Mouse (Mus musculus): ENCODE data around the gene Tymp. TPM values are rescaled to one million over a fixed set of nuclear protein-coding genes. Genes with fewer than 3 reads are reported as not detected.

Tymp gene
- polyA plus RNA-seq, 1 experiment from 2014 or later: 1.5 TPM

- Histone ChIP-seq H3K36me3 (ENCODE audit: control insufficient read depth, insufficient read depth, low read length) (peaks cover 21% of the 10 kb centered on the region), H3K9ac (ENCODE audit: low read depth, low read length) (no peak overlapping the region), H3K27ac (ENCODE audit: low read depth, low read length) (no peak overlapping the region), H3K9me3 (replicated peaks; ENCODE audit: control insufficient read depth, low read length) (no peaks in the 10 kb centered on the region), H3K4me2 (no peak overlapping the region), H3K4me1 (ENCODE audit: control insufficient read depth, insufficient read depth, low read length) (peaks cover 14% of the 10 kb centered on the region), H3K27me3 (ENCODE audit: control insufficient read depth, insufficient read depth, low read length) (no peaks in the 10 kb centered on the region), H3K4me3 (ENCODE audit: low read depth, low read length) (no peak overlapping the region)
- ATAC-seq (replicated peaks; ENCODE audit: insufficient number of reproducible peaks, low FRiP score, low TSS enrichment): no peak
- 93% methylated on average over 12 of the region's 12 CpGs for WGBS (ENCODE audit: insufficient replicate concordance)
Measured at GRCm38 (mm10) chr15:89352795-89353194, 24.0 kb downstream of the Tymp start.

- H3K27ac ChIP-seq (ENCODE audit: low read depth, low read length): no peak overlapping the region
- peaks cover 21% of the 10 kb centered on the region for H3K36me3 ChIP-seq (ENCODE audit: control insufficient read depth, insufficient read depth, low read length)
- peaks cover 10% of the 10 kb centered on the region for H3K4me1 ChIP-seq (ENCODE audit: control insufficient read depth, insufficient read depth, low read length)
- ATAC-seq (replicated peaks; ENCODE audit: insufficient number of reproducible peaks, low FRiP score, low TSS enrichment): no peak
- WGBS (ENCODE audit: insufficient replicate concordance): 93% methylated on average over 14 of the region's 14 CpGs
- no peak overlapping the region for H3K4me3 ChIP-seq (ENCODE audit: low read depth, low read length)
- no peak overlapping the region for H3K4me2 ChIP-seq
- H3K27me3 ChIP-seq (ENCODE audit: control insufficient read depth, insufficient read depth, low read length): no peaks in the 10 kb centered on the region
- H3K9me3 ChIP-seq (replicated peaks; ENCODE audit: control insufficient read depth, low read length): no peaks in the 10 kb centered on the region
- no peak overlapping the region for H3K9ac ChIP-seq (ENCODE audit: low read depth, low read length)
Measured at GRCm38 (mm10) chr15:89352054-89352453, 24.8 kb downstream of the Tymp start.

- peaks cover 8% of the 10 kb centered on the region for H3K4me1 ChIP-seq (ENCODE audit: control insufficient read depth, insufficient read depth, low read length)
- no peak overlapping the region for H3K4me3 ChIP-seq (ENCODE audit: low read depth, low read length)
- H3K9me3 ChIP-seq (replicated peaks; ENCODE audit: control insufficient read depth, low read length): no peaks in the 10 kb centered on the region
- ATAC-seq (replicated peaks; ENCODE audit: insufficient number of reproducible peaks, low FRiP score, low TSS enrichment): no peak
- H3K9ac ChIP-seq (ENCODE audit: low read depth, low read length): no peak overlapping the region
- H3K36me3 ChIP-seq (ENCODE audit: control insufficient read depth, insufficient read depth, low read length): peaks cover 21% of the 10 kb centered on the region
- H3K4me2 ChIP-seq: no peak overlapping the region
- H3K27me3 ChIP-seq (ENCODE audit: control insufficient read depth, insufficient read depth, low read length): no peaks in the 10 kb centered on the region
- no peak overlapping the region for H3K27ac ChIP-seq (ENCODE audit: low read depth, low read length)
- 81% methylated on average over 15 of the region's 15 CpGs for WGBS (ENCODE audit: insufficient replicate concordance)
Measured at GRCm38 (mm10) chr15:89351302-89351701, 25.5 kb downstream of the Tymp start.

GRCm38 (mm10) chr15:89350447-89350846, 26.4 kb downstream of the Tymp start:
- H3K4me3 ChIP-seq (ENCODE audit: low read depth, low read length): no peak overlapping the region
- WGBS (ENCODE audit: insufficient replicate concordance): 74% methylated on average over 5 of the region's 5 CpGs
- H3K9me3 ChIP-seq (replicated peaks; ENCODE audit: control insufficient read depth, low read length): no peaks in the 10 kb centered on the region
- no peaks in the 10 kb centered on the region for H3K27me3 ChIP-seq (ENCODE audit: control insufficient read depth, insufficient read depth, low read length)
- ATAC-seq (replicated peaks; ENCODE audit: insufficient number of reproducible peaks, low FRiP score, low TSS enrichment): no peak
- H3K4me1 ChIP-seq (ENCODE audit: control insufficient read depth, insufficient read depth, low read length): peaks cover 8% of the 10 kb centered on the region
- no peak overlapping the region for H3K9ac ChIP-seq (ENCODE audit: low read depth, low read length)
- no peak overlapping the region for H3K27ac ChIP-seq (ENCODE audit: low read depth, low read length)
- H3K4me2 ChIP-seq: no peak overlapping the region
- peaks cover 21% of the 10 kb centered on the region for H3K36me3 ChIP-seq (ENCODE audit: control insufficient read depth, insufficient read depth, low read length)

- Histone ChIP-seq H3K9ac (ENCODE audit: low read depth, low read length) (no peak overlapping the region), H3K4me1 (ENCODE audit: control insufficient read depth, insufficient read depth, low read length) (no peaks in the 10 kb centered on the region), H3K27me3 (ENCODE audit: control insufficient read depth, insufficient read depth, low read length) (no peaks in the 10 kb centered on the region), H3K4me3 (ENCODE audit: low read depth, low read length) (no peak overlapping the region), H3K4me2 (no peak overlapping the region), H3K27ac (ENCODE audit: low read depth, low read length) (no peak overlapping the region), H3K9me3 (replicated peaks; ENCODE audit: control insufficient read depth, low read length) (no peaks in the 10 kb centered on the region), H3K36me3 (ENCODE audit: control insufficient read depth, insufficient read depth, low read length) (no peaks in the 10 kb centered on the region)
- ATAC-seq (replicated peaks; ENCODE audit: insufficient number of reproducible peaks, low FRiP score, low TSS enrichment): no peak
- WGBS (ENCODE audit: insufficient replicate concordance): 79% methylated on average over 3 of the region's 3 CpGs
Measured at GRCm38 (mm10) chr15:89343325-89343724, 33.5 kb downstream of the Tymp start.

- H3K4me2 ChIP-seq: no peak overlapping the region
- no peak overlapping the region for H3K27ac ChIP-seq (ENCODE audit: low read depth, low read length)
- WGBS (ENCODE audit: insufficient replicate concordance): 48% methylated on average over 1 of the region's 1 CpGs
Measured at GRCm38 (mm10) chr15:89341678-89342077, 35.2 kb downstream of the Tymp start.

GRCm38 (mm10) chr15:89340136-89340535, 36.7 kb downstream of the Tymp start:
- no peak for ATAC-seq (replicated peaks; ENCODE audit: insufficient number of reproducible peaks, low FRiP score, low TSS enrichment)
- 83% methylated on average over 3 of the region's 3 CpGs for WGBS (ENCODE audit: insufficient replicate concordance)

More at GRCm38 (mm10) chr15:89341678-89342077, 35.2 kb downstream of the Tymp start:
- Histone ChIP-seq H3K27me3 (ENCODE audit: control insufficient read depth, insufficient read depth, low read length) (no peaks in the 10 kb centered on the region), H3K9ac (ENCODE audit: low read depth, low read length) (no peak overlapping the region), H3K9me3 (replicated peaks; ENCODE audit: control insufficient read depth, low read length) (no peaks in the 10 kb centered on the region), H3K36me3 (ENCODE audit: control insufficient read depth, insufficient read depth, low read length) (no peaks in the 10 kb centered on the region), H3K4me3 (ENCODE audit: low read depth, low read length) (no peak overlapping the region), H3K4me1 (ENCODE audit: control insufficient read depth, insufficient read depth, low read length) (no peaks in the 10 kb centered on the region)
- ATAC-seq (replicated peaks; ENCODE audit: insufficient number of reproducible peaks, low FRiP score, low TSS enrichment): no peak

GRCm38 (mm10) chr15:89339696-89340095, 37.1 kb downstream of the Tymp start:
- ATAC-seq (replicated peaks; ENCODE audit: insufficient number of reproducible peaks, low FRiP score, low TSS enrichment): no peak

More at GRCm38 (mm10) chr15:89340136-89340535, 36.7 kb downstream of the Tymp start:
- H3K4me2 ChIP-seq: no peak overlapping the region
- no peak overlapping the region for H3K27ac ChIP-seq (ENCODE audit: low read depth, low read length)
- H3K9me3 ChIP-seq (replicated peaks; ENCODE audit: control insufficient read depth, low read length): no peaks in the 10 kb centered on the region
- no peak overlapping the region for H3K9ac ChIP-seq (ENCODE audit: low read depth, low read length)
- no peaks in the 10 kb centered on the region for H3K27me3 ChIP-seq (ENCODE audit: control insufficient read depth, insufficient read depth, low read length)
- no peak overlapping the region for H3K4me3 ChIP-seq (ENCODE audit: low read depth, low read length)
- H3K4me1 ChIP-seq (ENCODE audit: control insufficient read depth, insufficient read depth, low read length): no peaks in the 10 kb centered on the region
- no peaks in the 10 kb centered on the region for H3K36me3 ChIP-seq (ENCODE audit: control insufficient read depth, insufficient read depth, low read length)

GRCm38 (mm10) chr15:89336422-89336821, 40.4 kb downstream of the Tymp start:
- H3K4me2 ChIP-seq: no peak overlapping the region
- no peaks in the 10 kb centered on the region for H3K36me3 ChIP-seq (ENCODE audit: control insufficient read depth, insufficient read depth, low read length)
- WGBS (ENCODE audit: insufficient replicate concordance): 71% methylated on average over 14 of the region's 14 CpGs
- H3K4me3 ChIP-seq (ENCODE audit: low read depth, low read length): no peak overlapping the region
- no peak overlapping the region for H3K27ac ChIP-seq (ENCODE audit: low read depth, low read length)
- no peaks in the 10 kb centered on the region for H3K27me3 ChIP-seq (ENCODE audit: control insufficient read depth, insufficient read depth, low read length)
- no peaks in the 10 kb centered on the region for H3K4me1 ChIP-seq (ENCODE audit: control insufficient read depth, insufficient read depth, low read length)
- ATAC-seq (replicated peaks; ENCODE audit: insufficient number of reproducible peaks, low FRiP score, low TSS enrichment): no peak
- H3K9me3 ChIP-seq (replicated peaks; ENCODE audit: control insufficient read depth, low read length): no peaks in the 10 kb centered on the region
- H3K9ac ChIP-seq (ENCODE audit: low read depth, low read length): no peak overlapping the region

More at GRCm38 (mm10) chr15:89339696-89340095, 37.1 kb downstream of the Tymp start:
- Histone ChIP-seq H3K27me3 (ENCODE audit: control insufficient read depth, insufficient read depth, low read length) (no peaks in the 10 kb centered on the region), H3K36me3 (ENCODE audit: control insufficient read depth, insufficient read depth, low read length) (no peaks in the 10 kb centered on the region), H3K27ac (ENCODE audit: low read depth, low read length) (no peak overlapping the region), H3K9ac (ENCODE audit: low read depth, low read length) (no peak overlapping the region), H3K4me3 (ENCODE audit: low read depth, low read length) (no peak overlapping the region), H3K4me2 (no peak overlapping the region), H3K4me1 (ENCODE audit: control insufficient read depth, insufficient read depth, low read length) (no peaks in the 10 kb centered on the region), H3K9me3 (replicated peaks; ENCODE audit: control insufficient read depth, low read length) (no peaks in the 10 kb centered on the region)
- 88% methylated on average over 2 of the region's 2 CpGs for WGBS (ENCODE audit: insufficient replicate concordance)
